Mouse (Mus musculus) intestine, postnatal 0 days (tissue): ENCODE results near the gene Lamp2. TPM values are rescaled to one million over a fixed set of nuclear protein-coding genes. Genes with fewer than 3 reads are reported as not detected.

Experiments used
- ATAC-seq: fragments of 200-750 bp; cut with Nextera tagmentation; 2 replicates; pipeline ENCODE4 v1.8.0; 2017; ENCODE audit warnings: mild to moderate bottlenecking, moderate TSS enrichment, moderate library complexity
- H3K27ac ChIP-seq: fragments of 300-500 bp; sonication (generic); 2 replicates; pipeline ENCODE4 v1.5.1; 2014; ENCODE audit warnings: mild to moderate bottlenecking, low read depth, low read length, moderate library complexity
- H3K27me3 ChIP-seq: fragments of 300-500 bp; sonication (generic); replicated peaks from 2 replicates; pipeline ENCODE4 v1.6.1; 2014; ENCODE audit warnings: low read length, mixed read lengths; ENCODE audit not compliant: control insufficient read depth, insufficient read depth
- H3K36me3 ChIP-seq: fragments of 300-500 bp; sonication (generic); 2 replicates; pipeline ENCODE4 v1.6.1; 2014; ENCODE audit warnings: mild to moderate bottlenecking, moderate library complexity; ENCODE audit not compliant: control insufficient read depth, insufficient read depth
- H3K4me1 ChIP-seq: fragments of 300-500 bp; sonication (generic); replicated peaks from 2 replicates; pipeline ENCODE4 v1.6.1; 2014; ENCODE audit warnings: antibody characterized with exemption, low read length, mixed read lengths; ENCODE audit not compliant: control insufficient read depth, insufficient read depth
- H3K4me2 ChIP-seq: fragments of 300-500 bp; sonication (generic); replicated peaks from 2 replicates; pipeline ENCODE4 v1.6.1; 2014; ENCODE audit warnings: low read depth, mild to moderate bottlenecking, moderate library complexity
- H3K4me3 ChIP-seq: fragments of 300-500 bp; sonication (generic); 2 replicates; pipeline ENCODE4 v1.5.1; 2014; ENCODE audit warnings: low read depth, low read length
- H3K9ac ChIP-seq: fragments of 300-500 bp; sonication (generic); 2 replicates; pipeline ENCODE4 v1.6.1; 2014; ENCODE audit warnings: mild to moderate bottlenecking, low read depth, low read length
- H3K9me3 ChIP-seq: fragments of 300-500 bp; sonication (generic); 2 replicates; pipeline ENCODE4 v1.6.1; 2016; ENCODE audit warnings: mixed run types; ENCODE audit not compliant: control insufficient read depth
- CTCF ChIP-seq: sonication (generic); IDR thresholded peaks from 2 replicates; pipeline ENCODE4 v1.5.1; 2016; ENCODE audit warnings: low read depth, mild to moderate bottlenecking, control low read depth, antibody characterized with exemption, moderate library complexity
- WGBS: fragments of 180-500 bp; shearing (Covaris S2); extraction: QIAGEN DNeasy Blood & Tissue Kit; methylation state at CpG from one replicate; pipeline ENCODE4 v1.1.7; 2014; 5-methylcytosine and 5-hydroxymethylcytosine counted together
- polyA plus RNA-seq: library from polyadenylated mRNA; unstranded; fragments of >200 nt; fragmentation: Nextera tagmentation; extraction: Ambion mirVana; gene quantifications from 2 replicates; pipeline ENCODE4 v1.2.1, GENCODE M21; 2015

Lamp2 gene
- polyA plus RNA-seq, 1 experiment from 2014 or later = 329 TPM

- no peaks in the 10 kb centered on the region for H3K36me3 ChIP-seq
- no peak overlapping the region for H3K9ac ChIP-seq
- H3K27me3 ChIP-seq = no peaks in the 10 kb centered on the region
- peak overlapping the region; percentile 37 for H3K4me3 ChIP-seq
- 20% methylated on average over 10 of the region's 10 CpGs for WGBS
- ATAC-seq = peak; percentile 55; the same call in 1 of the 2 replicates
- H3K27ac ChIP-seq = peak overlapping the region; percentile 84; the same call in 1 of the 2 replicates
- H3K4me2 ChIP-seq = peak overlapping the region; percentile 55
- TF ChIP-seq CTCF = no peak
- H3K9me3 ChIP-seq = no peaks in the 10 kb centered on the region
- no peaks in the 10 kb centered on the region for H3K4me1 ChIP-seq
Observed at GRCm38 (mm10) chrX:38473164-38473536, 16.9 kb upstream of the Lamp2 start.

GRCm38 (mm10) chrX:38466236-38466635 lies 10.0 kb upstream of the Lamp2 start:
- no peak overlapping the region for H3K4me3 ChIP-seq
- H3K9me3 ChIP-seq = no peaks in the 10 kb centered on the region
- ATAC-seq = no peak
- no peak for TF ChIP-seq CTCF
- no peaks in the 10 kb centered on the region for H3K4me1 ChIP-seq
- H3K27ac ChIP-seq = no peak overlapping the region
- no peak overlapping the region for H3K4me2 ChIP-seq
- no peak overlapping the region for H3K9ac ChIP-seq
- no peaks in the 10 kb centered on the region for H3K27me3 ChIP-seq
- no peaks in the 10 kb centered on the region for H3K36me3 ChIP-seq

DNA sequence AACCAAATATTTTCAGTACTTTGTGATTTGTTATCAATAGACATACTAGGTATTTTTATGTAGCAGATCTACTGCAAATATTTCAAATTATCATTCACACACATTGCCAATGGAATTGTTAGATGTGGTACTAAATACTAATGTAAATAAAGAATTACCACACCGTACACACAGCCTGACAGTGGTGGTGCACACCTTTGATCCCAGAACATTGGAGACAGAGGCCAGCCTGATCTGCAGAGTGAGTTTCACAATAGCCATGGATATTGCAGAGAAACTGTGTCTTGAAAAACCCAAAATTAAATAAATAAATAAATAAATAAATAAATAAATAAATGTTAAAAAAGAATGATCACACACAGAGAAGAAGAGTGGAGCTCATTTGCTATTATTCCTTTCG lies 6.9 kb upstream of the Lamp2 start:
- H3K27ac ChIP-seq = no peak overlapping the region
- H3K4me3 ChIP-seq = no peak overlapping the region
- no peak for TF ChIP-seq CTCF
- 82% methylated on average over 2 of the region's 2 CpGs for WGBS
- H3K36me3 ChIP-seq = no peaks in the 10 kb centered on the region
- no peaks in the 10 kb centered on the region for H3K9me3 ChIP-seq
- 0 out of 2 replicates have a peak, but pooled peaks cover 4% of the 10 kb centered on the region for H3K4me1 ChIP-seq
- no peak for ATAC-seq
- H3K4me2 ChIP-seq = no peak overlapping the region
- H3K9ac ChIP-seq = no peak overlapping the region
- no peaks in the 10 kb centered on the region for H3K27me3 ChIP-seq

GRCm38 (mm10) chrX:38462101-38462500 lies 5.8 kb upstream of the Lamp2 start:
- no peaks in the 10 kb centered on the region for H3K27me3 ChIP-seq
- no peak overlapping the region for H3K4me2 ChIP-seq
- no peak overlapping the region for H3K27ac ChIP-seq
- H3K9me3 ChIP-seq = no peaks in the 10 kb centered on the region
- 0 out of 2 replicates have a peak, but pooled peaks cover 4% of the 10 kb centered on the region for H3K4me1 ChIP-seq
- H3K9ac ChIP-seq = no peak overlapping the region
- TF ChIP-seq CTCF = no peak
- H3K36me3 ChIP-seq = no peaks in the 10 kb centered on the region
- ATAC-seq = no peak
- H3K4me3 ChIP-seq = no peak overlapping the region
- WGBS = 84% methylated on average over 5 of the region's 5 CpGs

- Histone ChIP-seq H3K27ac (no peak overlapping the region), H3K4me2 (no peak overlapping the region), H3K27me3 (no peaks in the 10 kb centered on the region), H3K4me3 (no peak overlapping the region), H3K36me3 (no peaks in the 10 kb centered on the region), H3K4me1 (0 out of 2 replicates have a peak, but pooled peaks cover 4% of the 10 kb centered on the region), H3K9me3 (no peaks in the 10 kb centered on the region), H3K9ac (no peak overlapping the region)
- TF ChIP-seq CTCF = no peak
- ATAC-seq = no peak
- 54% methylated on average over 3 of the region's 3 CpGs for WGBS
Observed at GRCm38 (mm10) chrX:38460887-38461286, 4.6 kb upstream of the Lamp2 start.

GRCm38 (mm10) chrX:38459076-38459475 lies 2.8 kb upstream of the Lamp2 start:
- WGBS = 81% methylated on average over 8 of the region's 8 CpGs
- Histone ChIP-seq H3K27me3 (no peaks in the 10 kb centered on the region), H3K27ac (no peak overlapping the region)

DNA sequence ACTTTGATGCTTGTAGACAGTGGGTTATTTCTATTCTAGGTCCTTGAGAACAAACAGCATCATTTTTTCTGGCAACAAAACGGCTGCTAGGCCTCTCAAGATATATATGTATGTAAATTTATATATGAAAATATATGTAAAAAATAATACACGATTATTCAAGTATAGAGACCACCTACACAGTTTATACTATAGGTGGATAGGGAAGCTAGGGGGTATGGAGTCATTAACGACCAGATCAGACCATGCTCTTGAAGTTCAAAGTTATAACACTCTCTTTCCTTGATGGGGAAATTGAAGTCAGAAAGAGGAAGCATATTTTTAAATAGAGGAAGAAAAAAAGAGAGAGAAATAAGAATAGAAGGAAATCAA lies 367 bp upstream of the Lamp2 start:
- Histone ChIP-seq H3K27me3 (no peaks in the 10 kb centered on the region), H3K4me3 (no peak overlapping the region), H3K36me3 (no peaks in the 10 kb centered on the region), H3K9me3 (no peaks in the 10 kb centered on the region), H3K9ac (no peak overlapping the region), H3K4me2 (no peak overlapping the region; the same call in 1 of the 2 replicates), H3K27ac (no peak overlapping the region), H3K4me1 (0 out of 2 replicates have a peak, but pooled peaks cover 4% of the 10 kb centered on the region)
- TF ChIP-seq CTCF = no peak
- WGBS = 26% methylated on average over 3 of the region's 3 CpGs
- no peak for ATAC-seq

More at GRCm38 (mm10) chrX:38459076-38459475, 2.8 kb upstream of the Lamp2 start:
- no peak for TF ChIP-seq CTCF
- ATAC-seq = no peak
- H3K4me1 ChIP-seq = 0 out of 2 replicates have a peak, but pooled peaks cover 4% of the 10 kb centered on the region
- no peak overlapping the region for H3K4me2 ChIP-seq
- H3K36me3 ChIP-seq = no peaks in the 10 kb centered on the region
- H3K9ac ChIP-seq = no peak overlapping the region
- H3K9me3 ChIP-seq = no peaks in the 10 kb centered on the region
- H3K4me3 ChIP-seq = no peak overlapping the region
